Mouse (Mus musculus) lung, adult 2 months (tissue): ENCODE measurements around the gene Ssrp1. TPM values are rescaled to one million over a fixed set of nuclear protein-coding genes. Genes with fewer than 3 reads are reported as not detected.

Experiments
- DNase-seq: peaks from one replicate; pipeline ENCODE4 v3.0.0; 2022
- H3K4me1 ChIP-seq: fragments of 200-500 bp; 2 replicates; pipeline ENCODE4 v1.6.1; 2011; ENCODE audit warnings: low read length; ENCODE audit not compliant: control insufficient read depth, insufficient read depth
- H3K4me3 ChIP-seq: fragments of 200-500 bp; replicated peaks from 2 replicates; pipeline ENCODE3; 2011; ENCODE audit warnings: low read depth, mild to moderate bottlenecking, control low read depth, low read length; ENCODE audit errors: extremely low read depth
- CTCF ChIP-seq: fragments of 200-500 bp; IDR thresholded peaks from 2 replicates; pipeline ENCODE4 v1.5.1; 2011; ENCODE audit warnings: mild to moderate bottlenecking, low read length, control low read depth; ENCODE audit not compliant: insufficient read depth
- POLR2A ChIP-seq: fragments of 200-500 bp; IDR thresholded peaks from 2 replicates; pipeline ENCODE4 v1.6.1; 2011; ENCODE audit warnings: low read depth, mild to moderate bottlenecking, control low read depth, low read length, borderline replicate concordance; ENCODE audit errors: extremely low read depth
- WGBS: fragments of 180-500 bp; shearing (Covaris S2); methylation state at CpG from one replicate; pipeline ENCODE4 v1.1.7; 2018; 5-methylcytosine and 5-hydroxymethylcytosine counted together
- polyA plus RNA-seq: library from polyadenylated mRNA; depleted of rRNA; stranded (reverse); fragments of >200 nt; gene quantifications from 2 replicates; pipeline ENCODE4 v1.2.3, GENCODE M21; 2012; rRNA removed

Gene Ssrp1
- polyA plus RNA-seq, 1 experiment, result 97.8 TPM

GRCm38 (mm10) chr2:85071921-85072320 is 34.9 kb downstream of the Ssrp1 start:
- TF ChIP-seq POLR2A (no peak), CTCF (no peak)
- WGBS, result 81% methylated on average over 5 of the region's 5 CpGs
- H3K4me3 ChIP-seq, result no peak overlapping the region
- no peak for DNase-seq
- H3K4me1 ChIP-seq, result peaks cover 3% of the 10 kb centered on the region

DNA sequence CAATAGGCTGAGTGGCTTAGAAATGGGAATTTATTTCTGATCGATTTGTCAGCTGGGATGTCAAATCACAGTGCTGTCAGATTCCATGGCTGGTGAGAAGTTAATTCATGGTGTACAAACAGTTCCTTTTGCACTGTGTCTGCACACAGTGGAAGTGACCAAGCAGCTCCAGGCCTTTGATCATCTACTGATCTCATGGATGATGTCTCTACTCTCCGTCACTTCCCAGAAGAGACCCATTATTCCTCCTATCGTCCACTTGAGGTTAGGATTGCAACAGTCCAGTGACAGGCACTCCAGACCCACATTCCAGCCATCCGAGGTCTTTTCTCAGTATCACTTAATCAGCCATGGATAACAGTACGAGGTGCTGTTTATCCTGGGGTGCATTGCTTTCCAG is 36.7 kb downstream of the Ssrp1 start:
- WGBS, result 60% methylated on average over 5 of the region's 5 CpGs
- Histone ChIP-seq H3K4me1 (no peaks in the 10 kb centered on the region; the same call in 1 of the 2 replicates), H3K4me3 (no peak overlapping the region)
- TF ChIP-seq CTCF, result no peak
- no peak for TF ChIP-seq POLR2A
- no peak for DNase-seq

GRCm38 (mm10) chr2:85088716-85089646 is 51.9 kb downstream of the Ssrp1 start:
- Histone ChIP-seq H3K4me1 (peaks cover 7% of the 10 kb centered on the region), H3K4me3 (no peak overlapping the region)
- TF ChIP-seq POLR2A (no peak), CTCF (no peak)
- WGBS, result 39% methylated on average over 11 of the region's 11 CpGs
- peak; percentile 85 for DNase-seq

DNA sequence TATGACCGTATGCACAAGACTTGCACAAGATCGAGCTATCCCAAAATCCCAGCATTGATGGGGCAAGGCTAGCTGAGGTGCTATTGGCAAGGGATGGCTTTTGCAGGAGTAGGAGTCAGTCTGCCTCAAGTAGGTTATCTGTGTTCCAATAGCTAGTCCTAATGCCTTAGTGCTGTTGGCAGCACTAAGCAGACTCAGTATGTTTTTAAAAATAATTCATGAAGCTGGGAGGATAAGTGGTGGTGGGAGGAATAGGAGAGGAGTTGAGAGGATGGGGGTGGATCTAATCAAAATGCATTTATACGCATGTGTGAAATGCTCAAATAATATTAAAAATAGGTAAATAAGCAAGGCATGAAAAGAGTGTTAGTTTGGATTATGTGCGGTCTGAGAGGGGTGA is 54.3 kb downstream of the Ssrp1 start:
- WGBS, result 95% methylated on average over 4 of the region's 4 CpGs
- TF ChIP-seq POLR2A (no peak), CTCF (no peak)
- peaks cover 9% of the 10 kb centered on the region for H3K4me1 ChIP-seq
- DNase-seq, result no peak
- no peak overlapping the region for H3K4me3 ChIP-seq

DNA sequence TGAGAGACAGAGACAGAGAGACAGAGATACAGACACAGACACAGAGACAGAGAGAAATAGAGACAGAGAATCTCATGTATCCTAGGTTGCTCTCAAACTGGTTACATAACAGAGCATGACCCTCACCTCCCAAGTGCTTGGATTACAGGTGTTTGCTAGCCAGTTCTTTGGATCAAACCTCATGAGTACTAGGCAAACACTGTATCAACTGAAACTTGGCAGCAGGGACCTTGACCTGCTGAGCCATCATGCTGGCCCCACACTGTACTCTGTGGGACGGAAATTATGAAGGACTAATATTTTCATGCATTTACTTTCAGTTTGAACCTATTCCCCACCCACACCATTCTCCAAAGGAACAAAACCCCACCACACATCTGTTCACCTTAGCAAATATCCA is 56.3 kb downstream of the Ssrp1 start:
- 59% methylated on average over 1 of the region's 1 CpGs for WGBS
- no peak for TF ChIP-seq POLR2A
- no peak for TF ChIP-seq CTCF

GRCm38 (mm10) chr2:85095906-85096305 is 58.9 kb downstream of the Ssrp1 start:
- DNase-seq, result peak; percentile 6
- Histone ChIP-seq H3K4me1 (peaks cover 18% of the 10 kb centered on the region), H3K4me3 (no peak overlapping the region)
- TF ChIP-seq CTCF (no peak), POLR2A (no peak)
- WGBS, result 60% methylated on average over 5 of the region's 5 CpGs

More for the DNA sequence above, 56.3 kb downstream of the Ssrp1 start:
- DNase-seq, result peak; percentile 31
- peaks cover 11% of the 10 kb centered on the region for H3K4me1 ChIP-seq
- no peak overlapping the region for H3K4me3 ChIP-seq

Other genes starting within 250 kb of the Ssrp1 start
- 45.0 and 47.0 TPM in 2 replicates for gene Ube2l6, start 238.4 kb upstream of the Ssrp1 start, polyA plus RNA-seq
- 3.5 TPM in 1 of 2 replicates, not detected in the other for gene Smtnl1, start 214.6 kb upstream of the Ssrp1 start, polyA plus RNA-seq
- gene Timm10, start 210.2 kb upstream of the Ssrp1 start, polyA plus RNA-seq, result 20.2 and 25.1 TPM in 2 replicates
- gene Slc43a1, start 198.4 kb upstream of the Ssrp1 start, polyA plus RNA-seq, result 3.9 and 7.5 TPM in 2 replicates
- 2.7 and 9.7 TPM in 2 replicates for gene Rtn4rl2, start 150.5 kb upstream of the Ssrp1 start, polyA plus RNA-seq
- gene Slc43a3, start 100.7 kb upstream of the Ssrp1 start, polyA plus RNA-seq, result 325 and 376 TPM in 2 replicates
- gene Prg2, start 56.8 kb upstream of the Ssrp1 start, polyA plus RNA-seq, result 0.15 and 1.2 TPM in 2 replicates
- not detected in 2 replicates for gene Prg3, start 49.0 kb upstream of the Ssrp1 start, polyA plus RNA-seq
- gene P2rx3, start 228 bp downstream of the Ssrp1 start, polyA plus RNA-seq, result 0.20 and 0.27 TPM in 2 replicates
- gene Tnks1bp1, start 10.8 kb downstream of the Ssrp1 start, polyA plus RNA-seq, result 208 and 218 TPM in 2 replicates
- gene Aplnr, start 99.0 kb downstream of the Ssrp1 start, polyA plus RNA-seq, result 62.0 and 66.0 TPM in 2 replicates
- gene Lrrc55, start 160.0 kb downstream of the Ssrp1 start, polyA plus RNA-seq, result 0.14 and 0.21 TPM in 2 replicates